Comparison of ENCODE assay signal across 11 mouse cellular contexts in the genomic region with DNA sequence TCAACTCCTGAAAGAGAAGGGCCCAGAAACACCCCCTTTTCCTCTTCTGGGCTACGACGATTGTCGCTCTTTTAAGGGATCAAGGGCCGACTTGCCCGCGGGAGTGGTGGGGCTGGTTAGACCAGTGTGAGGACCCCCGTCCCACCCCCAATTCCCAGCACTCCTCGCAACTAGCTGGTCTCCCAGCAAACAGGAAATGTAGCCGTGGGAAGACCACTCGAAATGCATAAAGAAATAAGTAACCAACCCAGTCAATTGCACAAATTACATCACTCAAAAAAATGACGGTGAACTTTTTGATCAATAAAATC. TPM values are rescaled to one million over a fixed set of nuclear protein-coding genes. Genes with fewer than 3 reads are reported as not detected.
DNase-seq lines count a peak whose midpoint lies in the region; ATAC-seq and TF ChIP-seq lines count a peak whose summit lies in the region.
"Had no signal": no experiment of that assay in that cellular context is flagged by ENCODE, and none has a peak within 500 bp of the region (broad histone marks: within the 10 kb centered on the region; RNA-seq: fewer than 3 reads in every experiment).

No protein-coding gene starts in this region.

- DNase-seq in heart, adult 9 months (ENCODE audit: low spot score in 2 of 2): no peak
- DNase-seq in lung, postnatal 4 days: no peak
- DNase-seq in limb, embryonic 11.5 days (ENCODE audit: low spot score): no peak
- DNase-seq in stomach, postnatal 0 days (ENCODE audit: low spot score): no peak
- no peak for DNase-seq in cerebellum, adult 2 months
- no peak for DNase-seq in gastrocnemius, adult 2 months
- DNase-seq: gastrocnemius, postnatal 14 days; lung, postnatal 14 days had no signal

- H3K9ac ChIP-seq in heart, embryonic 11.5 days (ENCODE audit: low read depth, low read length): no peak overlapping the region
- H3K9ac ChIP-seq in lung, embryonic 16.5 days (ENCODE audit: low read length): 0 out of 2 replicates have a peak overlapping the region, but pooled peaks have one; percentile 7
- no peak overlapping the region for H3K9ac ChIP-seq in limb, embryonic 11.5 days (ENCODE audit: low read length)
- H3K9ac ChIP-seq in stomach, postnatal 0 days (ENCODE audit: low read length): no peak overlapping the region

- ATAC-seq in heart, embryonic 11.5 days (replicated peaks; ENCODE audit: insufficient number of reproducible peaks, low FRiP score, low TSS enrichment): 0 out of 2 replicates have a peak, but pooled peaks have one; percentile 31
- peak; percentile 41; the same call in 1 of the 2 replicates for ATAC-seq in lung, embryonic 16.5 days (ENCODE audit: low read depth)
- no peak for ATAC-seq in limb, embryonic 11.5 days (ENCODE audit: insufficient number of reproducible peaks, low FRiP score, low TSS enrichment, low read depth)
- ATAC-seq in stomach, postnatal 0 days (ENCODE audit: low FRiP score, low TSS enrichment): no peak; the same call in 1 of the 2 replicates

- peaks cover 36% of the 10 kb centered on the region for H3K27me3 ChIP-seq in heart, embryonic 11.5 days (ENCODE audit: control insufficient read depth, insufficient read depth, low read length)
- H3K27me3 ChIP-seq in lung, embryonic 16.5 days (ENCODE audit: control insufficient read depth, insufficient read depth, low read depth, low read length): peaks cover 40% of the 10 kb centered on the region
- peaks cover 38% of the 10 kb centered on the region for H3K27me3 ChIP-seq in limb, embryonic 11.5 days (ENCODE audit: control insufficient read depth, insufficient read depth, low read length)
- H3K27me3 ChIP-seq in stomach, postnatal 0 days (ENCODE audit: control insufficient read depth, insufficient read depth, low read length): no peaks in the 10 kb centered on the region
- H3K27me3 ChIP-seq in cerebellum, adult 2 months (ENCODE audit: control insufficient read depth, insufficient read depth, low read length): peaks cover 4% of the 10 kb centered on the region; the same call in 1 of the 2 replicates

- under 1% methylated on average over 11 of the region's 11 CpGs for WGBS in heart, embryonic 11.5 days (ENCODE audit: insufficient replicate concordance)
- 2% methylated on average over 11 of the region's 11 CpGs for WGBS in lung, embryonic 16.5 days
- under 1% methylated on average over 11 of the region's 11 CpGs for WGBS in limb, embryonic 11.5 days
- 6% methylated on average over 11 of the region's 11 CpGs for WGBS in stomach, postnatal 0 days
- under 1% methylated on average over 11 of the region's 11 CpGs for WGBS in cerebellum, adult 2 months

- H3K36me3 ChIP-seq in heart, embryonic 11.5 days (ENCODE audit: control insufficient read depth, insufficient read depth, low read length): no peaks in the 10 kb centered on the region
- no peaks in the 10 kb centered on the region for H3K36me3 ChIP-seq in lung, embryonic 16.5 days (ENCODE audit: control insufficient read depth, insufficient read depth, low read length)
- no peaks in the 10 kb centered on the region for H3K36me3 ChIP-seq in limb, embryonic 11.5 days (ENCODE audit: control insufficient read depth, insufficient read depth, low read length)
- H3K36me3 ChIP-seq in stomach, postnatal 0 days (ENCODE audit: control insufficient read depth, insufficient read depth, low read length): no peaks in the 10 kb centered on the region

- no peak for TF ChIP-seq POLR2A in cerebellum, adult 2 months (IDR thresholded peaks at IDR 0.05; ENCODE audit: borderline replicate concordance, insufficient read depth, low read length)

- peaks cover 7% of the 10 kb centered on the region; the same call in 1 of the 2 replicates for H3K4me1 ChIP-seq in heart, embryonic 11.5 days (ENCODE audit: control insufficient read depth, insufficient read depth, low read length)
- H3K4me1 ChIP-seq in lung, embryonic 16.5 days (replicated peaks; ENCODE audit: control insufficient read depth, insufficient read depth, low read length): peaks cover 6% of the 10 kb centered on the region
- no peaks in the 10 kb centered on the region for H3K4me1 ChIP-seq in limb, embryonic 11.5 days (ENCODE audit: control insufficient read depth, insufficient read depth, low read length)
- H3K4me1 ChIP-seq in stomach, postnatal 0 days (replicated peaks; ENCODE audit: control insufficient read depth, insufficient read depth): no peaks in the 10 kb centered on the region
- H3K4me1 ChIP-seq in cerebellum, adult 2 months (ENCODE audit: control insufficient read depth, insufficient read depth, low read length): no peaks in the 10 kb centered on the region

- intact Hi-C loops in gastrocnemius, adult 2 months (cut with DNase I): no loop called here

- H3K4me2 ChIP-seq in heart, embryonic 11.5 days: peak overlapping the region; percentile 70
- peak overlapping the region; percentile 56 for H3K4me2 ChIP-seq in lung, embryonic 16.5 days (ENCODE audit: low read depth, low read length)
- H3K4me2 ChIP-seq in limb, embryonic 11.5 days (ENCODE audit: low read depth, severe bottlenecking): peak overlapping the region; percentile 64
- H3K4me2 ChIP-seq in stomach, postnatal 0 days (replicated peaks; ENCODE audit: low read depth): peak overlapping the region; percentile 57

- H3K27ac ChIP-seq in heart, embryonic 11.5 days (ENCODE audit: low read depth, low read length): no peak overlapping the region
- H3K27ac ChIP-seq in lung, embryonic 16.5 days (ENCODE audit: low read length): no peak overlapping the region
- H3K27ac ChIP-seq in limb, embryonic 11.5 days (replicated peaks; ENCODE audit: low read depth, low read length): no peak overlapping the region
- no peak overlapping the region for H3K27ac ChIP-seq in stomach, postnatal 0 days (replicated peaks)
- H3K27ac ChIP-seq in cerebellum, adult 2 months (ENCODE audit: insufficient read depth, low read length): no peak overlapping the region
- no peak overlapping the region for H3K27ac ChIP-seq in gastrocnemius, adult 2 months

- no peak for TF ChIP-seq CTCF in stomach, postnatal 0 days (IDR thresholded peaks at IDR 0.05; ENCODE audit: low read depth)
- TF ChIP-seq CTCF in cerebellum, adult 2 months (IDR thresholded peaks at IDR 0.05; ENCODE audit: borderline replicate concordance, insufficient read depth, low read depth, low read length): no peak
- TF ChIP-seq CTCF in gastrocnemius, adult 2 months (IDR thresholded peaks at IDR 0.05): no peak

- no peaks in the 10 kb centered on the region for H3K9me3 ChIP-seq in heart, embryonic 11.5 days (replicated peaks; ENCODE audit: control insufficient read depth, low read length)
- H3K9me3 ChIP-seq in lung, embryonic 16.5 days (ENCODE audit: control insufficient read depth, low read length): no peaks in the 10 kb centered on the region
- no peaks in the 10 kb centered on the region for H3K9me3 ChIP-seq in limb, embryonic 11.5 days (ENCODE audit: control insufficient read depth, low read length)
- H3K9me3 ChIP-seq in stomach, postnatal 0 days (ENCODE audit: control insufficient read depth, low read length): no peaks in the 10 kb centered on the region

- peak overlapping the region; percentile 41 for H3K4me3 ChIP-seq in heart, embryonic 11.5 days (ENCODE audit: low read depth, low read length)
- H3K4me3 ChIP-seq in lung, embryonic 16.5 days (ENCODE audit: low read length): peak overlapping the region; percentile 31
- peak overlapping the region; percentile 23 for H3K4me3 ChIP-seq in limb, embryonic 11.5 days (ENCODE audit: low read depth, low read length)
- peak overlapping the region; percentile 19 for H3K4me3 ChIP-seq in stomach, postnatal 0 days (ENCODE audit: low read depth, low read length)
- no peak overlapping the region for H3K4me3 ChIP-seq in cerebellum, adult 2 months (replicated peaks; ENCODE audit: insufficient read depth, low read depth, low read length)
- no peak overlapping the region for H3K4me3 ChIP-seq in gastrocnemius, adult 2 months

- no peak for TF ChIP-seq EP300 in stomach, postnatal 0 days (optimal IDR thresholded peaks at IDR 0.05)

RNA-seq across cellular contexts. Expression of gene Isl1, which starts 15.4 kb away (rescaled TPM):
- 8.4 and 13.9 TPM in 2 replicates for polyA plus RNA-seq in heart, embryonic 11.5 days (2014; fragmentation: Nextera tagmentation; extraction: Ambion mirVana)
- 2.0 and 3.2 TPM in 2 replicates for polyA plus RNA-seq in lung, embryonic 16.5 days (2015; fragmentation: Nextera tagmentation; extraction: Ambion mirVana)
- polyA plus RNA-seq in limb, embryonic 11.5 days (2014; fragmentation: Nextera tagmentation; extraction: Ambion mirVana): 15.8 and 20.0 TPM in 2 replicates
- polyA plus RNA-seq in stomach, postnatal 0 days (2015; fragmentation: Nextera tagmentation; extraction: Ambion mirVana): 18.0 and 19.0 TPM in 2 replicates
- polyA plus RNA-seq in cerebellum, adult 2 months (2012; rRNA removed): 1.00 and 2.4 TPM in 2 replicates
- under 1 TPM in 1 of 2 experiments, not detected in 1; 0.89 TPM for total RNA-seq in gastrocnemius, adult 2 months (2021)
- total RNA-seq: neutrophil, adult 5-6 weeks had no signal

Comparison
In these comparisons a context has a peak if more than half of its experiments do, and no peak if none do; other contexts are left out.
1. ATAC-seq: peak in heart, embryonic 11.5 days (single experiment) and lung, embryonic 16.5 days (single experiment); none in limb, embryonic 11.5 days (single experiment) and stomach, postnatal 0 days (single experiment).
2. H3K4me3 ChIP-seq: peak in heart, embryonic 11.5 days (single experiment), lung, embryonic 16.5 days (single experiment), limb, embryonic 11.5 days (single experiment) and stomach, postnatal 0 days (single experiment); none in cerebellum, adult 2 months (single experiment) and gastrocnemius, adult 2 months (single experiment).
3. Peak in every context shown above with its lines, with median percentiles within 50 percentile points of each other: H3K4me2 ChIP-seq.